Mouse (Mus musculus) G1E (cell line): ENCODE measurements around the gene Bmf.

Experiments used
- CTCF ChIP-seq: IDR thresholded peaks from 2 replicates; pipeline ENCODE4 v1.5.1; 2012; ENCODE audit warnings: low read depth, low read length, inconsistent platforms, mixed read lengths
- GATA1 ChIP-seq: IDR thresholded peaks from 2 replicates; pipeline ENCODE4 v1.6.1; 2012; ENCODE audit warnings: borderline replicate concordance, low read length, inconsistent platforms, mixed read lengths
- POLR2AphosphoS5 ChIP-seq: IDR thresholded peaks from 2 replicates; pipeline ENCODE4 v1.6.1; 2012; ENCODE audit warnings: low read depth, low read length, inconsistent platforms; ENCODE audit not compliant: insufficient replicate concordance
- TAL1 ChIP-seq: conservative IDR thresholded peaks from 2 replicates; pipeline ENCODE4 v1.6.1; 2012; ENCODE audit warnings: low read depth, low read length, inconsistent platforms, mixed read lengths

DNA sequence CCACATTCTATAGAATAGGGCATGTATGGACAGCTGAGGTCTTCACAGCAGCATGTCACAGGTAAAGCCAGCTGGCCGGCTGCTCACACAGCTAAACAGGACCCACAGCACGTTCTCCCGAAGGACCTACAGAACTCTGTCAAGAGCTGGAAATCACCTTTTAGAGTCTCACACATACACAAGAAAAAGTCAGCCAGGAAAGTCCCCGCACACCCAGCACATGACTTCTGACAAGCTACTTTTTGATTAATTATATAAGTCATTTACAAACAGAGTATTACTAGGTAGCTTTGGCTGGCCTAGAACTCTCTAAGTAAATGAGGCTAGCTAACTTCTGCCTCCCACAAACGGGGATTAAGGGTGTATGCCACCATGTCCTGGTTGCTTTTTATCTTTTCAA lies 22.9 kb downstream of the Bmf start:
- TF ChIP-seq CTCF = no peak
- no peak for TF ChIP-seq GATA1
- no peak for TF ChIP-seq TAL1
- no peak for TF ChIP-seq POLR2AphosphoS5
